Mouse (Mus musculus) embryonic facial prominence, embryonic 13.5 days (tissue): Measurements from ENCODE around the gene Adgrb3. TPM values are rescaled to one million over a fixed set of nuclear protein-coding genes. Genes with fewer than 3 reads are reported as not detected.
"Not testable (repeated sequence)": the region's sequence is repeated elsewhere in the genome, so short reads cannot be mapped to it uniquely, and the experiment has no call there.

Experiments
- ATAC-seq: fragments of 200-750 bp; cut with Nextera tagmentation; 2 replicates; pipeline ENCODE4 v1.8.0; 2017; ENCODE audit warnings: low read depth; ENCODE audit not compliant: insufficient number of reproducible peaks, insufficient read depth, low FRiP score, low TSS enrichment
- H3K27ac ChIP-seq: fragments of 300-500 bp; sonication (generic); 2 replicates; pipeline ENCODE4 v1.5.1; 2015; ENCODE audit warnings: moderate library complexity, mild to moderate bottlenecking, inconsistent platforms
- H3K27me3 ChIP-seq: fragments of 300-500 bp; sonication (generic); 2 replicates; pipeline ENCODE4 v1.6.1; 2015; ENCODE audit warnings: mild to moderate bottlenecking, inconsistent platforms
- H3K36me3 ChIP-seq: fragments of 300-500 bp; sonication (generic); 2 replicates; pipeline ENCODE4 v1.6.1; 2015; ENCODE audit warnings: mild to moderate bottlenecking, inconsistent platforms
- H3K4me1 ChIP-seq: fragments of 300-500 bp; sonication (generic); 2 replicates; pipeline ENCODE4 v1.6.1; 2015; ENCODE audit warnings: inconsistent platforms
- H3K4me2 ChIP-seq: fragments of 300-500 bp; sonication (generic); 2 replicates; pipeline ENCODE4 v1.6.1; 2015; ENCODE audit warnings: moderate library complexity, mild to moderate bottlenecking, inconsistent platforms
- H3K4me3 ChIP-seq: fragments of 300-500 bp; sonication (generic); 2 replicates; pipeline ENCODE4 v1.5.1; 2015; ENCODE audit warnings: mild to moderate bottlenecking, inconsistent platforms
- H3K9ac ChIP-seq: fragments of 300-500 bp; sonication (generic); 2 replicates; pipeline ENCODE4 v1.6.1; 2015; ENCODE audit warnings: mild to moderate bottlenecking, inconsistent platforms
- H3K9me3 ChIP-seq: fragments of 300-500 bp; sonication (generic); 2 replicates; pipeline ENCODE4 v1.6.1; 2016; ENCODE audit warnings: inconsistent platforms
- WGBS: fragments of 180-500 bp; shearing (Covaris S2); methylation state at CpG from one replicate; pipeline ENCODE4 v1.1.7; 2015; ENCODE audit warnings: mixed read lengths; 5-methylcytosine and 5-hydroxymethylcytosine counted together
- polyA plus RNA-seq: library from polyadenylated mRNA; unstranded; fragments of >200 nt; fragmentation: Nextera tagmentation; extraction: Ambion mirVana; gene quantifications from 2 replicates; pipeline ENCODE4 v1.2.1, GENCODE M21; 2015

The Adgrb3 gene
- polyA plus RNA-seq, 1 experiment from 2014 or later, result 1.7 TPM

- no peak overlapping the region for H3K27ac ChIP-seq
- H3K9ac ChIP-seq, result no peak overlapping the region
- H3K4me1 ChIP-seq, result 0 out of 2 replicates have a peak, but pooled peaks cover 3% of the 10 kb centered on the region
- no peaks in the 10 kb centered on the region for H3K9me3 ChIP-seq
- H3K4me3 ChIP-seq, result no peak overlapping the region
- no peak for ATAC-seq
- WGBS, result 83% methylated on average over 4 of the region's 4 CpGs
- no peak overlapping the region for H3K4me2 ChIP-seq
- H3K27me3 ChIP-seq, result no peaks in the 10 kb centered on the region
- no peaks in the 10 kb centered on the region for H3K36me3 ChIP-seq
Measured at GRCm38 (mm10) chr1:25503524-25503923, 326.0 kb downstream of the Adgrb3 start.

DNA sequence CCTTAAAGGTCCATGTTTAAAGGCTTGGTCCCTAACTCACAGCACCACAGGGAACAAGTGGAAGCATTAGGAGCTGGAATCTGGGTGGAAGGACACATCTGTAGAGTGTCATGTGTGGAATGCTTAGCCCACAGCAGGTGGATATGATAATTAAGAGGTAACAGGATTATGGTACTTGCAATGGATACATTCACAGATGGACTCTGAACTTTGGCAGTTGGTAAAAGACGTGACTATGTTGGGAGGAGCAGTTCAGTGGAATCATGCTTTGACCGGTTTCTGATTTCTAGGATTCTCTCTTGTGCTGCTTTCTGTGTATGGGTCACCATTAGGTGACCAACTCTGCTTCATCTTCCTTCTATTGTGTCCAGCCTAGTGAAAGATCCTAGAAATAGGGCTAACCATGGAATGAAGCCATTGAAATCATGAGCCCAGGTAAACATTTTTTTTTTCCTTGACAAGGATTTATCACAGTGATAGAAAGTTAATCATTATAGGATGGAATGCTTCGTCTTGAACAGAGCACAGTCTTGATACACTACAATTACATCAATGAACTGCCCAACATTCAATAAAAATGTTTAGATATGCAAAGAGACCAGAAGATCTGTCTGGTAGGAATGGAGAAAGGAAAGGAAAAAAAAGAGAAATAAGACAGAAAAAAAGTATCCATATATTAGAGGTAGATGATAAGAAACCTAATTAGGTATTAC is 334.1 kb downstream of the Adgrb3 start:
- Histone ChIP-seq H3K9ac (no peak overlapping the region), H3K4me3 (no peak overlapping the region), H3K27ac (no peak overlapping the region), H3K36me3 (no peaks in the 10 kb centered on the region), H3K4me1 (0 out of 2 replicates have a peak, but pooled peaks cover 3% of the 10 kb centered on the region), H3K27me3 (no peaks in the 10 kb centered on the region), H3K9me3 (no peaks in the 10 kb centered on the region), H3K4me2 (no peak overlapping the region)
- 85% methylated on average over 3 of the region's 3 CpGs for WGBS
- no peak for ATAC-seq

DNA sequence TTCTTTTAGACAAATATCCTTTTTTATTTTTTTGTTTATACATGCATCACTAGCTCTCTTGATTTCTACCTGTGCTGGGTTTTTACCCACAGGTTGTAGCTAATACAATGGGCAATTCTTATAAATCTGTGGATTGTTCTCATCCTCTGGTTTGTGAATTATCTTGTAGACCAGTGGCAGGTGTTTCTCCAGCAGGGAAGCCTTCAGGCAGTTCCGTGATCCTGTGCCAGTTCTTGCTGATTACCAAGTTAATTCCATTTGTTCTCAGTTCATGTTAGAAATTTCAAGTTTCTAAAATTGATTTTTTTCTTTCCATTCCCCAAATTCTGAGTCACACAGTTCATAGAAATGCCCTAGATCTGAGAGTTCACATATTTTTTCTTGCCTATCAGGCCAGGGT is 338.0 kb downstream of the Adgrb3 start:
- ATAC-seq, result no peak
- no peak overlapping the region for H3K27ac ChIP-seq
- H3K4me1 ChIP-seq, result 0 out of 2 replicates have a peak, but pooled peaks cover 3% of the 10 kb centered on the region
- 63% methylated on average over 1 of the region's 1 CpGs for WGBS
- no peaks in the 10 kb centered on the region for H3K27me3 ChIP-seq
- no peak overlapping the region for H3K4me3 ChIP-seq
- H3K36me3 ChIP-seq, result no peaks in the 10 kb centered on the region
- H3K9me3 ChIP-seq, result no peaks in the 10 kb centered on the region
- H3K9ac ChIP-seq, result no peak overlapping the region
- no peak overlapping the region for H3K4me2 ChIP-seq

- no peaks in the 10 kb centered on the region for H3K9me3 ChIP-seq
- no peak overlapping the region for H3K27ac ChIP-seq
- no peak overlapping the region for H3K9ac ChIP-seq
- H3K4me1 ChIP-seq, result 0 out of 2 replicates have a peak, but pooled peaks cover 3% of the 10 kb centered on the region
- H3K4me3 ChIP-seq, result no peak overlapping the region
- 82% methylated on average over 2 of the region's 2 CpGs for WGBS
- H3K27me3 ChIP-seq, result no peaks in the 10 kb centered on the region
- no peak for ATAC-seq
- no peak overlapping the region for H3K4me2 ChIP-seq
- no peaks in the 10 kb centered on the region for H3K36me3 ChIP-seq
Measured at GRCm38 (mm10) chr1:25490174-25490573, 339.3 kb downstream of the Adgrb3 start.

DNA sequence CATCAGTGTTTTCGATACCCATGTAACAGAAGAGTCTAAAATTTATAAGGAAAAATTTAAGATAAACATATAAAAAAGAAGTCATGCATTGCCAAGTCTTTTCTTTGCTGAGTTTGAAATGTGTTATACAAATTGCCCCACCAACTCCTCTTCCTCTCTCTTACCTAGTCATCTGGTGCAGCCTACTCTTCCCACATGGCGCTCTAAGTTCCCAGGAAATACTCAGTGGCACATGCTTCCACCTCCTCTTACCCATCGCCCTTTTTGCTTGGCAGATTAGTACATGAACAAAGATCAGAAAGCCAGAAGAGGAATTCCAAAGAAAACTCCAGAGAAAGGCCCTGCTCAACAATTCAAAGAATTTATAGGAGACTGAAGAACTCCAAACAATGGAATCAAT is 353.8 kb downstream of the Adgrb3 start:
- no peak overlapping the region for H3K4me2 ChIP-seq
- H3K36me3 ChIP-seq, result no peaks in the 10 kb centered on the region
- H3K27ac ChIP-seq, result no peak overlapping the region
- H3K4me1 ChIP-seq, result no peaks in the 10 kb centered on the region
- 79% methylated on average over 3 of the region's 3 CpGs for WGBS
- H3K9me3 ChIP-seq, result no peaks in the 10 kb centered on the region
- H3K27me3 ChIP-seq, result no peaks in the 10 kb centered on the region
- no peak overlapping the region for H3K9ac ChIP-seq
- ATAC-seq, result no peak
- no peak overlapping the region for H3K4me3 ChIP-seq

DNA sequence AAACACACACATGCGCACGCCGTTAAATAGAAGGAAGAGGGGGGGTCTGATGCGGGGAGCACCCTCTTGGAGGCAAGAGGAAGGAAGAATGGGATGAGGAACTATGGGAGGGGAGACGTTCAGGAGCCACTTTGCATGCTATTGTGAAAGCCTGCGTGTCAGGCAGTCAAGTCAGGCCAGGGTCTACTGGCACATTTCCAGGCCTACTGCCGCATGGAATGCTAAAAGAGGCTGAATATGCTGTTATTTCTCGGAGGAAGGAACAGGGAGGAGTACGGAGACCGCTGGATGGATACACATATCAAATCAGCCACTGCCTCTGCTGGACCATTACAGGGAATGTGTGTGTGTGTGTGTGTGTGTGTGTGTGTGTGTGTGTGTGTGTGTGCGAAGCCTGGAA is 355.0 kb downstream of the Adgrb3 start:
- H3K36me3 ChIP-seq, result no peaks in the 10 kb centered on the region
- no peak overlapping the region for H3K4me2 ChIP-seq
- no peaks in the 10 kb centered on the region for H3K9me3 ChIP-seq
- no peaks in the 10 kb centered on the region for H3K27me3 ChIP-seq
- H3K4me1 ChIP-seq, result no peaks in the 10 kb centered on the region
- WGBS, result 75% methylated on average over 11 of the region's 11 CpGs
- H3K4me3 ChIP-seq, result no peak overlapping the region
- H3K9ac ChIP-seq, result no peak overlapping the region
- no peak for ATAC-seq
- no peak overlapping the region for H3K27ac ChIP-seq

DNA sequence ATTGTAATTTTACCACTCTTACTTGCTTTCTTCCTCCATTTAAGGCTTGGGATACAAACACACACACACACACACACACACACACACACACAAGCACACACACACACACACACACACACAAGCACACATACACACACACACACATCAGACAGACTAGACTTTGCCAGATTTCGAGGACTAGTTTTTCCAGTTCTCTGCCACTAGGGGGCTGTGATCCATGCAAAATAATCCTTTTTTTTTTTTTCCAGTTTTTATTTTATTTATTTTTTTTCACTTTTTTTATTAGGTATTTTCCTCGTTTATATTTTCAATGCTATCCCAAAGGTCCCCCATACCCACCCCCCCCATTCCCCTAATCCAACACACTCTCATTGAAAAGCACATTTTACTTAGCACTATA is 357.9 kb downstream of the Adgrb3 start:
- not testable (repeated sequence) for ATAC-seq, H3K9me3 ChIP-seq, H3K4me1 ChIP-seq, H3K27ac ChIP-seq, H3K27me3 ChIP-seq, H3K9ac ChIP-seq, H3K36me3 ChIP-seq, H3K4me2 ChIP-seq, H3K4me3 ChIP-seq
- WGBS, result 46% methylated on average over 2 of the region's 2 CpGs

- no peak for ATAC-seq
- Histone ChIP-seq H3K27ac (no peak overlapping the region), H3K36me3 (no peaks in the 10 kb centered on the region), H3K9me3 (no peaks in the 10 kb centered on the region), H3K9ac (no peak overlapping the region), H3K4me2 (no peak overlapping the region), H3K4me3 (no peak overlapping the region), H3K27me3 (no peaks in the 10 kb centered on the region), H3K4me1 (no peaks in the 10 kb centered on the region)
- WGBS, result 12% methylated on average over 1 of the region's 1 CpGs
Measured at GRCm38 (mm10) chr1:25462612-25463011, 366.9 kb downstream of the Adgrb3 start.

GRCm38 (mm10) chr1:25435506-25435905 is 394.0 kb downstream of the Adgrb3 start:
- H3K27ac ChIP-seq, result no peak overlapping the region
- no peak overlapping the region for H3K9ac ChIP-seq
- H3K9me3 ChIP-seq, result no peaks in the 10 kb centered on the region
- 18% methylated on average over 2 of the region's 2 CpGs for WGBS
- H3K4me1 ChIP-seq, result no peaks in the 10 kb centered on the region
- H3K27me3 ChIP-seq, result no peaks in the 10 kb centered on the region
- H3K4me3 ChIP-seq, result no peak overlapping the region
- no peaks in the 10 kb centered on the region for H3K36me3 ChIP-seq
- H3K4me2 ChIP-seq, result no peak overlapping the region
- no peak for ATAC-seq

DNA sequence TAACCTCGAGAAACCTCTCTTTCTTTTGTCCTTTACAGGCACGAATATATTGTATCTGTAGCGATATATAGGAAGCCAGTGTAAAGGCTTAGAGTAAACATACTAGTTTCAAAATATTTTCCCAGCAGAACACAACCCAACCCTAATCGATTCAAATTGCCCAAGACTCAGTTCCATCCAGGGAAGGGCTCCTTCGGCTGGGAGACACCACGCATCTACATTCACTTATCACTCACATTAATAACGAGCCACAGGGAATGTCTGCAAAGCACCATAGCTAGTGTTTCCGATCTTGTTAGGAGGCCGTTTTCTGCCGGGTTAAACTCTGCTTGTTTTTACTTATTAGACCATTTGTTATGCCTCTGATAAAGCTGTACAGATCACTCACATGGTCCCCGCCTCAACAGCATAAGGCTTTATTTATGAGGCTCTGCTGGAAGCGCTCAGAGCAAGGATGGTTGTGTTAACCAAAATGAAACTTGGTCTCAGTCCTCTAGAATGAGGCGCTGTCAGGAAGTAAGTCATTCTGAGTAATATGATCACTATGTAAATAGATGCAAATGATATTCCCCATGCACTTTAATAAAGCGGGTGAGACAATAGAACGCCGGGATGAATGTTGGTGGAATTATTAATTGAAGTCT is 399.2 kb downstream of the Adgrb3 start:
- Histone ChIP-seq H3K4me3 (0 out of 2 replicates have a peak overlapping the region, but pooled peaks have one; percentile 1), H3K9ac (no peak overlapping the region), H3K4me2 (peak overlapping the region; percentile 30), H3K4me1 (no peaks in the 10 kb centered on the region), H3K36me3 (no peaks in the 10 kb centered on the region), H3K9me3 (no peaks in the 10 kb centered on the region), H3K27ac (no peak overlapping the region), H3K27me3 (no peaks in the 10 kb centered on the region)
- 63% methylated on average over 16 of the region's 16 CpGs for WGBS
- no peak for ATAC-seq

- Histone ChIP-seq H3K27me3 (no peaks in the 10 kb centered on the region), H3K36me3 (no peaks in the 10 kb centered on the region), H3K27ac (no peak overlapping the region), H3K9ac (no peak overlapping the region), H3K4me2 (no peak overlapping the region), H3K4me1 (no peaks in the 10 kb centered on the region), H3K4me3 (no peak overlapping the region), H3K9me3 (no peaks in the 10 kb centered on the region)
- WGBS, result 92% methylated on average over 2 of the region's 2 CpGs
- ATAC-seq, result no peak
Measured at GRCm38 (mm10) chr1:25420701-25421100, 408.8 kb downstream of the Adgrb3 start.

DNA sequence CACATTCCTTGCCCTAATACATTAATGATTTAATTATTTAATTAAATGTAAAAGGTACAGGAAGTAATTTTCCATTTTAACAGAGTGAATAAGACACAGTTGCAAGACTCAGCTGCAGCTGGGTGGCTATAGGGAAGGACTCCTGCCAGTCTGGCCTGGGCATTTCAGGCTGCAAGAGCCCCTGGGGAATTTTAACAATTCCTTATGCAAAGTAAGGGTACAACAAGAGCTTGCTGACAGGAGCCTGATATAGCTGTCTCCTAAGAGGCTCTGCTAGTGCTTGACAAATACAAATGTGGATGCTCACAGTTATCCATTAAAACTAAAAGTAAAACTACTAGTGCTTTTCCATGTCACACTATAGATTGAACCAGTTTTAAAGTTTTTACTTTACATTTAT is 410.1 kb downstream of the Adgrb3 start:
- Histone ChIP-seq H3K4me3 (no peak overlapping the region), H3K27me3 (no peaks in the 10 kb centered on the region), H3K4me2 (no peak overlapping the region), H3K9ac (no peak overlapping the region), H3K27ac (no peak overlapping the region), H3K36me3 (no peaks in the 10 kb centered on the region), H3K4me1 (no peaks in the 10 kb centered on the region), H3K9me3 (no peaks in the 10 kb centered on the region)
- no peak for ATAC-seq
